Mouse (Mus musculus) heart, adult 18-20 months (tissue): ENCODE measurements at regions not wholly inside any gene's neighbourhood (a gene's known extent, or its start where the extent isn't known, plus 50 kb on each side); places are given as distances from the start of the nearest gene placed in this dataset.

Experiments used
- DNase-seq, 2 experiments: peaks; one replicate each; pipeline ENCODE4 v3.0.0; 2021 to 2022; ENCODE audit warnings: mixed read lengths in 1 of 2

DNA sequence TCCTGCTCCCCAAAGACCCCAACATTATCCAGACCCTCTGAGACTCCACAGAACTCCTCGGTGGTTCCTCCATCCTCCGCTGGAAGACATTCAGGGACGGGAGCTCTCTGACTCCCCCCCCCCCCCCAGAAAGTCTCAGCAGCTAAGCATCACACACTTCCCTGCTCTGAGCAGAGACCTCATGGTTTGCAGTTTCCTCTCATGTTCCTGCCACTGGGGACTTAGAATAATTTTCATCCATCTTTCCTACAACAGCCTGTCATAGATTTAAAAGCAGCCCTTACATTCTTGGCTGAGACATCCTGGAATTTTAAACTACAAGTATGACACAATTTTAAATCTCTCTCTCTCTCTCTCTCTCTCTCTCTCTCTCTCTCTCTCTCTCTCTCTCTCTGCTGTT is 69.2 kb downstream of the Gpr65 start:
- no peak for DNase-seq

DNA sequence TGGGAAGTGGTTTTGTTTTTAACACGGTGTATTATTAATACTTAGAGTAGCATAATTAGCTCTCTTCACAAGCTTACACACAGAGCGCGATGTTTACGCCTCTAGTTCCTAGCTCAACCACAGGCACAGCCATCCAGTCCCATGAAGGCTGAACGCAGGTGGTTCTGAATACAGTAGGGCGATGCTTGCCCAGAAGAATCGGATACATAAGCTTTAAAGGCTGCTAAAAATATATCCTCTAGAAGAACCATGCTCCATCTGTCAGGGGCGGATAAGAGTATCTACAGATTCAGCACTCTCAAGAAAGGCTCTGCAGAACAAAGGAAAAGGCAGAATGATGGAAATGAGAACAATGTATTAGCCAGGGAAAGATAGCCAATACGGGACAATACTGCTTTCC is 71.1 kb downstream of the Gpr65 start:
- DNase-seq, result no peak

DNA sequence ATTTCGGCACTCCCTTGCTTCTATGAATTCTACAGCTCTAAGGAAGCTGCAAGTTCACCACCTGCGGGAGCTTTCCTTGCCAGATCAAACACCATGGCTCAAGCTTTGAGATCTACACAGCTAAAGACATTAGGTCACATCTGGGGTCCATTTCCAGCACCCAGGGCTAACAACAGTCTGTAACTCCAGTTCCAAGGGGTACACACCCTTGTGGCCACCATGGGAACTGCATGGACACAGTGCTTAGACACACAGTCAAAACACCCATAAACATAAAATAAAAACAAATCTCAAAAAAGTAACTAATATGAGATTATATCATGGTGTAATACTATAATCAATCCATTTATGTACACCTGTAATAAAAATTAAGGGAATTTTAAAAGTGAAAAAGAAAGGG is 73.7 kb downstream of the Gpr65 start:
- peak in 1 of 2 experiments; percentile 19 for DNase-seq

DNA sequence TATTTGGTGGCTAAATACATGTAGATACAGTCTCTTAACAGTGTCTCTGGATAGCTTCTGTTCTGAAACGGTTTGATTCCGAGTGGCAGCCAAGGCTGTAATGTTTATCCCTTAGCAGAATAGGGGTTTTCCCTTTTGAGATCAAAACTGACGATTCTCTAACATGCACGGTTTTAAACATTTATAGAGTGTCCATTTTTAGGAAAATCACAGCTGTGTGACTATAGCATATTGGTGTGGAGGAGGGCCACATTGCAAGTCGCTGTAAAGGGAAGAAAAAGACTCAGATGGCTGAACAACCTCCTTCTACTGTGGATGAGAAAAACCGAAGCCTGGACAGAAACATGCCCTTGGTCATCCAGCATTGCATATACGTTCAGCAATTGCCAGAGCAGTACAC is 75.2 kb downstream of the Gpr65 start:
- DNase-seq, result no peak

DNA sequence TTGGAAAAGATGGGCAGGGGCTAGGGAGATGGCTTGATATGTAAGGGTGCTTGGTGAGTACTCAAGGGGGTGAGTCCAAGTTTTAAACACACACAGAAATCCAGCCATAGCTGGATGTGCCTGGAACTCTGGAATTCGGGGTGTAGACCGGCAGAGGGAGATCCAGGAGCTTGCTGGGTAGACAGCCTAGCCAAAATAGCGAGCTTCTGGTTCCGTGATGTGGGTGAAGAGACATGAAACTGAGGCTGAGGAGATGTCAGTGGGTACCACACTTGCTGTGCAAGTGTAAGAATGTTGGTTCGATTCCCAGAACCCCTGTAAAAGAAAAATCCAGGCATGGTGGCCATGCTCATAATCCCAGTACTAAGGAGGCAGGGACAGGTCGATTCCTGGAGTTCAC is 78.6 kb downstream of the Gpr65 start:
- DNase-seq, result no peak

DNA sequence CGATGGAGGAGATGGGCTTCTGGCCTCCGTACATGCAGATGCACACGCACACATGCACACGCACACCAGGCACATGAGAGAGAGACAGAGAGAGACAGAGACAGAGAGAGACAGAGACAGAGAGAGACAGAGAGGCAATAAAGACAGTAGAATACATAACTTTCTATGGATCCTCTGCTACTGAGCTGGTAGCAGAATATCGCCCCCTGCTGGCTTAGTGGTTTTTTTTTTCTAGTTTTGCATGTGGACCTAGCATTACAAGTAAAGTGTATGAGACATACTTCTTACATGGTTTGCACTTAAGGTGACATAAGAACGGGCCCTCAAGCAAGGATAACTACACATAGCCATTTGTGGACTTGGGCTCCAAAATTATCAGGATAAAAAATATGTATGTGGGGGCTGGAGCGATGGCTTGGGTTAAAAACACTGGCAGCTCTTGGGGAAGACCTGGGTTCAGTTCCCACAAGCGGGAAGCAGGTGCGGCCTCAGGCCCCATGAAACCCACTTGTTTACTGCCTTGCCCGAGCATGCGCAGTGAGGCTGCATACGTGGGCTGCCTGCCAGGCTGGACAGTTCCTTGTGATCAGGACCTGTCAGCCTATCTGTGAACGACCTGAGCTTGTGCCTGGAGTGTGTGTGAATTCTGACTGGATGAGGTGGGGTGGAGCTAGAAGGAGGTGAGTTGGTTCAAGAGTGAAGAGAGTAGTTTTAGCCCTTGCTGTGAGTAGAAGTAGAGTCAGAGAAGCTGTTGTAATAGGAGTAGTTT is 79.3 kb downstream of the Gpr65 start:
- peak; percentile 29 to 47 for DNase-seq

DNA sequence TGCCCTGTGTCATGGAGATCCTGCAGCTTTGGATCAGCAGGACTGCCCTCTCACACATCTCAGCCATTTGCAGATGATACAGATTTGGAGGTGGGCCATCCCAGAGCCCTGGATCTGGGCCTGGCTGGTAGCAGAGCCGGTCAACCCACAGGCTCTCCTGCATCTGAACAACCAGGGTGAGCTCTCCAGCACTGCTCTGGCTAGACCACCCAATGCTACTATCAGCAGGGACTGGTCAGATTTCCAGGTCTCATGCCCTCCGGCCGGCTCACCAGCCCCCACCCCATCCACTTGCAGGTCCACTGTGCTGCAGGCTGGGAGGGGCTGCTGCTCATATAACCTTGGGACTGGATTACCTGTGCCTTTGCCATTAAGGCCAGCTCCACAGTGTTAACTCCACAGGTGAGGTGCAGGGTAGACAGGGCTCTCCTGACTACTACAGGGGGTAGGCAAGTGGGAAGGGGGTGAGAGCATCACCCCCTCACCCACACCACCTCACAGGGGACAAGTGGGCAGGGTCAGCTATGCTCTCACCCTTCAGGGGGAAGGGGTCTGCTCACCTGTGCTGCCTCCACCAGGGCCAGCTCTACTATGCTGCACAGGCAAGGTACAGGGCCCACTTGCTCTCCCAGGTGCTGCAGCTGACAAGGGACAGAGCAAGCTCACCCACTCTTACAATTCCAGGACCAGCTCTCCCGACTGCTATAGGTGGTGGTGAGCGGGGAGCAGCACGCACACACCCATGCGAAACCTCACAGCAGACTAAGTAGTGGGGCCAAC is 81.6 kb downstream of the Gpr65 start:
- no peak for DNase-seq

DNA sequence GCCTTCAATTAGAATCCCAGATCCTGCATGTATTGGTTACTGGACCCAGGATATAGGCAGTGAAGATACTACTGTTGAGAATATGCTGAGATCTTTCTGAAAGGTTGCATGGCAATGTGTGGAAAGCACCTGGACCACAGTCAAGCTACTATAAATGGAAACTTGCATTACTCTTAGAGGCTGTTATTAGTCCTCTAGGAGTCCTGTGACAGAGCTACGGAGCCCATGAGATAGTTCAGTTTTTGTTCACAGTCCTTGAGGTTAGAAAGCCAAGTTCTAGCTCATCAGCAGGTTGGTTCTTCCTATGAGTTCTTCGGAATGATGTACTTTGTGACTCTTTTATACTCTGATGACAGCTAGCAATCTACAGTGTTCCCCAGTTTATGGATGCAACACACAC is 84.0 kb downstream of the Gpr65 start:
- DNase-seq, result no peak

DNA sequence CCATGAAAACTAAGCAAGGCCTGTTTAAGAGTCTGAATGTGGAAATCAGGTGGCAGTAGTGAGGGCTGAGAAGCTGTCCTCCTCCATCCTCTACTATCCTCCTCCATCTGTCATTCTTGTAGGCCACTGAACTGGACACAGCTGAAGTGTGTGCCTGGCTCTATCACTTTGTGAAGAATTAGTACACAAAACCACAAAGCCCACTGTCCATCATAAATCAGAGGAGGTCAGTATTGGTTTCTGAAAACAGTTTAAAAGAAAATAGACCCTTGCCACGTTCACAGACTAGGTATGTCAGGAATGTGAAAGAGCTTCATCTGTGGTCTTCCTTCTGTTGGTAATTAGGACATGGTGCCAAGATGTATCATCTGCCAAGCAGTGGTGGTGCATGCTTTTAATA is 86.1 kb downstream of the Gpr65 start:
- no peak for DNase-seq

DNA sequence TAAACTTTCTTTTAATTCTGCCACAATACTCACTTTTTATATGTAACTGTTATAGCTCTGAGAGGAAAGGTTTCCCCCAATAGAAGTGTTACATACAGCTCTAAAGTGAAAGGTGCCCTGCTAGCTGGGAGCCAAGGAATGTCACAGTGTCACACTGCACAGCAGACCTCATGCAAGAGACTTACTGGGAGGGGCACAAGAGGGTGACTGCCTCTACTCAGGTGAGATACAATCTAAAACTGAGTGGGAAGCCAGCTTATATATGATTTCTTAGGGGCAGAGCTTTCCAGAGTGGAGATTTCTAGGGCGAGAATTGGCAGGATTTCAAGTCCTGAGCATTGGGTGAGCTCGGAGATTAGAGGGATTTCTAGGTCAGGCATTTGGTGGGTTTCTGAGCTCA is 99.1 kb downstream of the Gpr65 start:
- DNase-seq, result no peak

DNA sequence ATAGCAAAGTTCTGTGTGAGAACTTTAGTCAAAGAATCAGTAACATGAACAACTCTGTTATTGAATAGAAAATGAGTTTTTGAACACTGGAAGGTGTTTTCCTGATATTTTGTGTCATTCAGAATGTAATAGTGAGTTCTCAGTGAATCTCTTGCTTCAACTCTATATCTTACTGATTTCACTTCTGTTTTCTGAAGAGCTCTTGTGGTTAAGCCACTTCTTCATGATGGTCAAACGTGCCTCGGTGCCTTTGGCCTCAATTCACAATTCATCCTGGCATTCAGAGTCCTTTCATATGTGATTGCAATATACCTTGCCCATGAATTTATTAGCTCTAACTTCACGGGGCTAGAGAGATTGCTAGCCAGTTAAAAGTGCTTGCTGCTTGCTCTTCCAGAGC is 102.3 kb downstream of the Gpr65 start:
- no peak for DNase-seq

DNA sequence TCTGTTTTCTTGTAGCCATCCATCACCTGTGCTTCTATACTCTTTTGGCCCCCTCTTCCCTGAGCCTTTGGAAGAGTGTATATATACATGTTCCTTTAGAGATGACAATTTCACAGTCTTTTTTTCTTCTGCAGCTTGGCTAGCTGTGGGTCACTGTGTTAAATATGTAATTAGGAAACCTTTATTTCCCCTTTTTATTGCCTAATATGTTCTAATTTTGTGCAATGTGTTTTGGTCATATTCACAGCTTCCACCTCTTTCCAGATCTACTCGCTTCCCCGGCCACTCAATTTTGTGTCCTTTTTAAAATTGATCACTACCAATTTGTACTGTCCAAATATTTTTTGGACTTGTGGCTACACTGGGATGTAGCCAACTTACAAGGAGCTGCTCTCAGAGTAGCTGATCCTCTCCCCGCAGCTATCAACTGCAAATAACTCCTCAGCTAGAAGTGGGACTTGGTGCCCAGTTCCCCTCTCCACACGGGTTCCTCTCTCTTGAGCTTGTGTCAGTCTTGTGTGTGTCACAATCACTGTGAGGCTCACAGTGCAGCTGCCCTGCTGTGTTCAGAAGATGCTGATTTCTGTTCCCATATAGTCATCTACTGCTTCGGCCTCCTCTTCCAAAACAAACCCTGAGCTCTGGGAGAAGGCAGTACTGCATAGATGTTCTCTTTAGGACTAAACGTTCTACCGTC is 106.9 kb downstream of the Gpr65 start:
- DNase-seq, result peak in 1 of 2 experiments; percentile 16
